ENCODE assay signal across 14 mouse cellular contexts in genomic region chr10:41744006-41744405, GRCm38 (mm10). TPM values are rescaled to one million over a fixed set of nuclear protein-coding genes. Genes with fewer than 3 reads are reported as not detected.
"Had no signal": no experiment of that assay in that cellular context is flagged by ENCODE, and none has a peak within 500 bp of the region (broad histone marks: within the 10 kb centered on the region; RNA-seq: fewer than 3 reads in every experiment).

No protein-coding gene starts in this region.

- DNase-seq: lung, adult 18-20 months; lung, embryonic 14.5 days; lung, postnatal 10 days; lung, postnatal 4 days; midbrain, embryonic 14.5 days; retina, postnatal 1 day; right cerebral cortex, adult 18-20 months; right cerebral cortex, postnatal 25 days; right cerebral cortex, postnatal 4 days; spleen, adult 18-20 months; thymus, adult 18-20 months; thymus, postnatal 14 days; thymus, postnatal 36 days had no signal

RNA-seq across cellular contexts. Expression of gene Ccdc162, which starts 27.6 kb away (rescaled TPM):
- total RNA-seq: megakaryocyte-erythroid progenitor cell, adult 5-6 weeks had no signal
